Mouse (Mus musculus) CH12.LX (cell line): ENCODE measurements around the gene Tnfrsf18. TPM values are rescaled to one million over a fixed set of nuclear protein-coding genes. Genes with fewer than 3 reads are reported as not detected.

Experiments used
- DNase-seq: peaks from one replicate; pipeline ENCODE4 v3.0.0-alpha.2; 2013; ENCODE audit errors: extremely low read depth
- H3K27ac ChIP-seq: 2 replicates; pipeline ENCODE4 v1.5.1; 2012; ENCODE audit warnings: low read depth, mild to moderate bottlenecking, control low read depth, moderate library complexity; ENCODE audit not compliant: insufficient read depth
- H3K27me3 ChIP-seq: replicated peaks from 2 replicates; pipeline ENCODE3; 2012; ENCODE audit warnings: inconsistent platforms
- H3K36me3 ChIP-seq, 2 experiments: replicated peaks in 1 of 2; 2 replicates each; pipeline versions ENCODE3 to v1.6.1; 2012; ENCODE audit warnings: inconsistent platforms in 1 of 2, low read length in 1 of 2, mild to moderate bottlenecking in 1 of 2, mixed read lengths in 1 of 2, moderate library complexity in 1 of 2; ENCODE audit not compliant: control insufficient read depth in 1 of 2, insufficient read depth in 1 of 2
- H3K4me1 ChIP-seq, 2 experiments: 2 replicates each; pipeline ENCODE4 v1.6.1; 2012; ENCODE audit warnings: inconsistent platforms in 1 of 2, moderate library complexity in 1 of 2; ENCODE audit not compliant: insufficient read depth in 2 of 2, control insufficient read depth in 1 of 2
- H3K4me2 ChIP-seq: 2 replicates; pipeline ENCODE4 v1.6.1; 2012; ENCODE audit warnings: low read depth, mild to moderate bottlenecking, control low read depth; ENCODE audit not compliant: poor library complexity, insufficient read depth, severe bottlenecking
- H3K4me3 ChIP-seq, 3 experiments: fragments of 150-350 bp in 1 of 3; sonication (generic) in 1 of 3; replicated peaks in 1 of 3; 2 replicates each; pipeline versions ENCODE3 to v1.5.1; 2011 to 2012; ENCODE audit warnings: low read depth in 2 of 3, low read length in 2 of 3, mild to moderate bottlenecking in 2 of 3, moderate library complexity in 2 of 3, control low read depth in 1 of 3, improper control_type of control experiment in 1 of 3, inconsistent platforms in 1 of 3, mixed read lengths in 1 of 3; ENCODE audit not compliant: poor library complexity in 1 of 3
- H3K79me2 ChIP-seq: replicated peaks from 2 replicates; pipeline ENCODE4 v1.6.1; 2012; ENCODE audit warnings: mild to moderate bottlenecking, moderate library complexity; ENCODE audit not compliant: control insufficient read depth, poor library complexity, insufficient read depth, severe bottlenecking; ENCODE audit errors: extremely low read depth
- H3K9ac ChIP-seq: 2 replicates; pipeline ENCODE4 v1.6.1; 2012; ENCODE audit warnings: low read depth, mild to moderate bottlenecking, control low read depth, moderate library complexity; ENCODE audit not compliant: insufficient read depth
- H3K9me3 ChIP-seq: replicated peaks from 2 replicates; pipeline ENCODE3; 2012; ENCODE audit warnings: low read length, inconsistent platforms, mixed read lengths
- BHLHE40 ChIP-seq: IDR thresholded peaks from 2 replicates; pipeline ENCODE4 v1.6.1; 2011; ENCODE audit warnings: mild to moderate bottlenecking, low read depth, low read length, improper control_type of control experiment
- E2F4 ChIP-seq: IDR thresholded peaks from 2 replicates; pipeline ENCODE4 v1.6.1; 2011; ENCODE audit warnings: low read depth, low read length, improper control_type of control experiment; ENCODE audit not compliant: insufficient replicate concordance
- EP300 ChIP-seq: IDR thresholded peaks from 2 replicates; pipeline ENCODE4 v1.6.1; 2011; ENCODE audit warnings: low read length, improper control_type of control experiment
- ETS1 ChIP-seq: conservative IDR thresholded peaks from 2 replicates; pipeline ENCODE4 v1.6.1; 2012; ENCODE audit warnings: low read depth, mild to moderate bottlenecking, inconsistent platforms, low read length, improper control_type of control experiment, moderate library complexity
- HCFC1 ChIP-seq: IDR thresholded peaks from 2 replicates; pipeline ENCODE4 v1.6.1; 2012; ENCODE audit warnings: low read depth, mild to moderate bottlenecking, inconsistent platforms, low read length, improper control_type of control experiment
- IRF4 ChIP-seq: IDR thresholded peaks from 2 replicates; pipeline ENCODE4 v1.6.1; 2014; ENCODE audit warnings: low read depth, mild to moderate bottlenecking, inconsistent platforms, low read length, improper control_type of control experiment
- JUN ChIP-seq: IDR thresholded peaks from 2 replicates; pipeline ENCODE4 v1.6.1; 2011; ENCODE audit warnings: low read depth, mild to moderate bottlenecking, low read length, improper control_type of control experiment, moderate library complexity; ENCODE audit not compliant: insufficient read depth
- MAFK ChIP-seq: IDR thresholded peaks from 2 replicates; pipeline ENCODE4 v1.6.1; 2011; ENCODE audit warnings: low read length, improper control_type of control experiment; ENCODE audit not compliant: insufficient replicate concordance
- MAX ChIP-seq: IDR thresholded peaks from 2 replicates; pipeline ENCODE4 v1.6.1; 2011; ENCODE audit warnings: low read length, improper control_type of control experiment
- MAZ ChIP-seq: IDR thresholded peaks from 2 replicates; pipeline ENCODE4 v1.6.1; 2012; ENCODE audit warnings: low read depth, mild to moderate bottlenecking, inconsistent platforms, low read length, improper control_type of control experiment, moderate library complexity
- MYC ChIP-seq: IDR thresholded peaks from 2 replicates; pipeline ENCODE4 v1.6.1; 2011; ENCODE audit warnings: low read depth, mild to moderate bottlenecking, improper control_type of control experiment, low read length
- NRF1 ChIP-seq: IDR thresholded peaks from 2 replicates; pipeline ENCODE4 v1.6.1; 2014; ENCODE audit warnings: low read depth, mild to moderate bottlenecking, inconsistent platforms, low read length, improper control_type of control experiment, moderate library complexity
- POLR2A ChIP-seq: IDR thresholded peaks from 2 replicates; pipeline ENCODE4 v1.6.1; 2011; ENCODE audit warnings: low read depth, mild to moderate bottlenecking, improper control_type of control experiment, low read length
- POLR2AphosphoS2 ChIP-seq: IDR thresholded peaks from 2 replicates; pipeline ENCODE4 v1.6.1; 2011; ENCODE audit warnings: low read depth, low read length, improper control_type of control experiment
- RAD21 ChIP-seq: IDR thresholded peaks from 2 replicates; pipeline ENCODE4 v1.6.1; 2011; ENCODE audit warnings: low read depth, mild to moderate bottlenecking, low read length, improper control_type of control experiment, moderate library complexity
- RCOR1 ChIP-seq: conservative IDR thresholded peaks from 2 replicates; pipeline ENCODE4 v1.6.1; 2012; ENCODE audit warnings: low read depth, mild to moderate bottlenecking, inconsistent platforms, low read length, improper control_type of control experiment
- TCF12 ChIP-seq: IDR thresholded peaks from 2 replicates; pipeline ENCODE4 v1.6.1; 2014; ENCODE audit warnings: low read depth, mild to moderate bottlenecking, inconsistent platforms, low read length, improper control_type of control experiment
- ZMIZ1 ChIP-seq: IDR thresholded peaks from 2 replicates; pipeline ENCODE4 v1.6.1; 2012; ENCODE audit warnings: low read depth, mild to moderate bottlenecking, inconsistent platforms, low read length, improper control_type of control experiment
- ZNF384 ChIP-seq: IDR thresholded peaks from 2 replicates; pipeline ENCODE4 v1.6.1; 2012; ENCODE audit warnings: low read depth, low read length, improper control_type of control experiment, inconsistent platforms
- dilution Hi-C: fragments of 300-500 bp; cut with MboI; formaldehyde crosslinking; loops from 2 replicates; pipeline ENCODE4 v1.14.3; 2020; ENCODE audit warnings: low sequenced_read_pairs; ENCODE audit not compliant: extremely low pct_unique_long_range_greater_than_20kb, extremely low pct_ligation_motif_present
- in situ Hi-C: fragments of 300-500 bp; cut with MboI; formaldehyde crosslinking; loops from 3 replicates; pipeline ENCODE4 v1.14.3; 2019; ENCODE audit warnings: low sequenced_read_pairs, low pct_ligation_motif_present, low pct_unique_long_range_greater_than_20kb, mixed read lengths
- polyA plus RNA-seq: library from polyadenylated mRNA; unstranded; fragments of >175 nt; gene quantifications from 2 replicates; pipeline ENCODE4 v1.2.1, GENCODE M21; 2012; ENCODE audit warnings: low read depth; ENCODE audit not compliant: insufficient read length
- total RNA-seq, 2 experiments: library from RNA; depleted of rRNA; stranded (reverse); fragments of 300-350 nt in 1 of 2; fragments of >200 nt in 1 of 2; gene quantifications; 2 replicates each; pipeline ENCODE4 v1.2.3; 2012 to 2014

Gene Tnfrsf18
- total and polyA plus RNA-seq, 3 experiments: 48.4 to 76.1 (median 50.7) TPM

GRCm38 (mm10) chr4:156069701-156070100 lies 43.7 kb downstream of the Tnfrsf18 start:
- in situ Hi-C loops (no loop called here), dilution Hi-C loops (no loop called here)
- peaks cover 0 to 12% of the 10 kb centered on the region in 2 experiments for H3K36me3 ChIP-seq
- H3K4me2 ChIP-seq: no peak overlapping the region
- no peaks in the 10 kb centered on the region for H3K9me3 ChIP-seq
- H3K27me3 ChIP-seq: no peaks in the 10 kb centered on the region
- H3K79me2 ChIP-seq: no peaks in the 10 kb centered on the region
- H3K9ac ChIP-seq: no peak overlapping the region
- peak overlapping the region; percentile 69 for H3K27ac ChIP-seq
- no peak overlapping the region for H3K4me3 ChIP-seq
- no peak for TF ChIP-seq ZMIZ1
- no peak for TF ChIP-seq ZNF384
- no peak for TF ChIP-seq E2F4
- 0 out of 2 replicates have a peak, but pooled peaks have one; percentile 8 for TF ChIP-seq NRF1
- no peak for TF ChIP-seq MAZ
- no peak for TF ChIP-seq POLR2A
- no peak for TF ChIP-seq RAD21
- TF ChIP-seq MAX: no peak
- DNase-seq: peak; percentile 31
- peaks cover 19 to 74% of the 10 kb centered on the region in 2 experiments for H3K4me1 ChIP-seq

GRCm38 (mm10) chr4:156070276-156070675 lies 44.3 kb downstream of the Tnfrsf18 start:
- H3K4me3 ChIP-seq: peak overlapping the region in 1 of 3 experiments; percentile 22
- H3K9ac ChIP-seq: peak overlapping the region; percentile 10; the same call in 1 of the 2 replicates
- DNase-seq: peak; percentile 84
- TF ChIP-seq JUN (no peak), NRF1 (0 out of 2 replicates have a peak, but pooled peaks have one; percentile 23), ZMIZ1 (peak; percentile 38; the same call in 1 of the 2 replicates), TCF12 (peak; percentile 87), ETS1 (peak; percentile 59), MAFK (no peak), MAZ (no peak; the same call in 1 of the 2 replicates), E2F4 (no peak), IRF4 (peak; percentile 55; the same call in 1 of the 2 replicates), POLR2AphosphoS2 (no peak), HCFC1 (0 out of 2 replicates have a peak, but pooled peaks have one; percentile 11), MYC (0 out of 2 replicates have a peak, but pooled peaks have one; percentile 5), EP300 (peak; percentile 72), BHLHE40 (0 out of 2 replicates have a peak, but pooled peaks have one; percentile 28), RCOR1 (no peak), MAX (peak; percentile 45; the same call in 1 of the 2 replicates)
- peak overlapping the region; percentile 23 for H3K4me2 ChIP-seq
- H3K79me2 ChIP-seq: no peaks in the 10 kb centered on the region
- peaks cover 19 to 72% of the 10 kb centered on the region in 2 experiments for H3K4me1 ChIP-seq
- in situ Hi-C loops (no loop called here), dilution Hi-C loops (no loop called here)
- H3K9me3 ChIP-seq: no peaks in the 10 kb centered on the region
- peak overlapping the region; percentile 69 for H3K27ac ChIP-seq
- peaks cover 0 to 8% of the 10 kb centered on the region in 2 experiments for H3K36me3 ChIP-seq
- no peaks in the 10 kb centered on the region for H3K27me3 ChIP-seq
